Mouse (Mus musculus) C2C12 (cell line): ENCODE results near the gene Cic.

ENCODE experiments used
- CEBPB ChIP-seq: IDR thresholded peaks from one replicate; pipeline ENCODE4 v1.6.1; 2011; ENCODE audit warnings: low read depth, mild to moderate bottlenecking, control low read depth, moderate library complexity
- CTCF ChIP-seq: IDR thresholded peaks from one replicate; pipeline ENCODE4 v1.5.1; 2011; ENCODE audit not compliant: control insufficient read depth, insufficient read depth, insufficient read length
- FOSL1 ChIP-seq: IDR thresholded peaks from one replicate; pipeline ENCODE4 v1.8.0; 2011; ENCODE audit warnings: mild to moderate bottlenecking, low read length; ENCODE audit not compliant: poor library complexity, insufficient read depth, severe bottlenecking
- MYOD1 ChIP-seq: IDR thresholded peaks from one replicate; pipeline ENCODE4 v1.6.1; 2011; ENCODE audit warnings: low read depth; ENCODE audit not compliant: control insufficient read depth, insufficient read length

DNA sequence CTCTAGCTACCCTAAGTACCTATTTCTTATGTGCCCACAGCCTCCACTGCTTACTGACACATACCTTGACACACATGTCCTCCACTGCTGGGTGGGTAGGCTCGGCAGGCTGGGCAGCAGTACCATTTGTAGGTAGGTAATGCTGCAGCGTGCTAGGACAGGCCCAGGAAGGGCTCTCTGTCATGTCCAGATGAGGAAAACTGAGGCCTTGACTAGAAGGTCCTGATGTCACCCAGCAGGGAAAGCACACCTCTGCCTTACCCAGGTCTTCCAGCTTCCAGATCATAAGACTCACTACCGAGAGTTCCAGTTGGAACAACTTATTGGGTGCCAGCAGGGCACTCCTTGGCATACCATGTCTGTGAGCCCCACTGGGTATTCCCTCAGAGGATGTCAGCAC, 7.5 kb downstream of the Cic start:
- TF ChIP-seq CTCF (no peak), FOSL1 (no peak), CEBPB (no peak), MYOD1 (no peak)
